Mouse (Mus musculus) forebrain, postnatal 0 days (tissue): Measurements from ENCODE around the gene Srarp. TPM values are rescaled to one million over a fixed set of nuclear protein-coding genes. Genes with fewer than 3 reads are reported as not detected.

Experiments
- ATAC-seq: fragments of 200-750 bp; cut with Nextera tagmentation; 2 replicates; pipeline ENCODE4 v1.8.0; 2017; ENCODE audit warnings: mild to moderate bottlenecking, moderate library complexity
- DNase-seq: peaks from one replicate; pipeline ENCODE4 v3.0.0-alpha.2; 2015
- H3K27ac ChIP-seq: fragments of 300-500 bp; sonication (generic); 2 replicates; pipeline ENCODE4 v1.5.1; 2014; ENCODE audit warnings: low read depth, mild to moderate bottlenecking, antibody characterized with exemption, low read length, moderate library complexity, mixed read lengths
- H3K27me3 ChIP-seq: fragments of 300-500 bp; sonication (generic); 2 replicates; pipeline ENCODE4 v1.6.1; 2014; ENCODE audit warnings: mild to moderate bottlenecking, low read length, mixed read lengths; ENCODE audit not compliant: insufficient read depth
- H3K36me3 ChIP-seq: fragments of 300-500 bp; sonication (generic); 2 replicates; pipeline ENCODE4 v1.6.1; 2014; ENCODE audit warnings: mild to moderate bottlenecking, moderate library complexity; ENCODE audit not compliant: insufficient read depth
- H3K4me1 ChIP-seq: fragments of 300-500 bp; sonication (generic); 2 replicates; pipeline ENCODE4 v1.6.1; 2014; ENCODE audit warnings: antibody characterized with exemption; ENCODE audit not compliant: insufficient read depth
- H3K4me2 ChIP-seq: fragments of 300-500 bp; sonication (generic); 2 replicates; pipeline ENCODE4 v1.6.1; 2014; ENCODE audit warnings: low read depth, mild to moderate bottlenecking, moderate library complexity
- H3K4me3 ChIP-seq: fragments of 300-500 bp; sonication (generic); 2 replicates; pipeline ENCODE4 v1.5.1; 2014; ENCODE audit warnings: low read depth, low read length, mixed read lengths
- H3K9ac ChIP-seq: fragments of 300-500 bp; sonication (generic); 2 replicates; pipeline ENCODE4 v1.6.1; 2014; ENCODE audit warnings: mild to moderate bottlenecking
- H3K9me3 ChIP-seq: fragments of 300-500 bp; sonication (generic); 2 replicates; pipeline ENCODE4 v1.6.1; 2016; ENCODE audit warnings: low read length
- CTCF ChIP-seq: sonication (generic); IDR thresholded peaks from 2 replicates; pipeline ENCODE4 v1.5.1; 2016; ENCODE audit warnings: antibody characterized with exemption, control low read depth, low read depth
- WGBS: fragments of 180-500 bp; shearing (Covaris S2); extraction: QIAGEN DNeasy Blood & Tissue Kit; methylation state at CpG from one replicate; pipeline ENCODE4 v1.1.7; 2014; 5-methylcytosine and 5-hydroxymethylcytosine counted together
- polyA plus RNA-seq: library from polyadenylated mRNA; unstranded; fragments of >200 nt; fragmentation: Nextera tagmentation; extraction: Ambion mirVana; gene quantifications from 2 replicates; pipeline ENCODE4 v1.2.1, GENCODE M21; 2015
- total RNA-seq: library from RNA; depleted of rRNA; stranded (reverse); fragments of >200 nt; gene quantifications from 2 replicates; pipeline ENCODE4 v1.2.3, GENCODE M21; 2014

Gene Srarp
- total and polyA plus RNA-seq, 2 experiments from 2014 or later = 0.63 to 4.6 TPM

DNA sequence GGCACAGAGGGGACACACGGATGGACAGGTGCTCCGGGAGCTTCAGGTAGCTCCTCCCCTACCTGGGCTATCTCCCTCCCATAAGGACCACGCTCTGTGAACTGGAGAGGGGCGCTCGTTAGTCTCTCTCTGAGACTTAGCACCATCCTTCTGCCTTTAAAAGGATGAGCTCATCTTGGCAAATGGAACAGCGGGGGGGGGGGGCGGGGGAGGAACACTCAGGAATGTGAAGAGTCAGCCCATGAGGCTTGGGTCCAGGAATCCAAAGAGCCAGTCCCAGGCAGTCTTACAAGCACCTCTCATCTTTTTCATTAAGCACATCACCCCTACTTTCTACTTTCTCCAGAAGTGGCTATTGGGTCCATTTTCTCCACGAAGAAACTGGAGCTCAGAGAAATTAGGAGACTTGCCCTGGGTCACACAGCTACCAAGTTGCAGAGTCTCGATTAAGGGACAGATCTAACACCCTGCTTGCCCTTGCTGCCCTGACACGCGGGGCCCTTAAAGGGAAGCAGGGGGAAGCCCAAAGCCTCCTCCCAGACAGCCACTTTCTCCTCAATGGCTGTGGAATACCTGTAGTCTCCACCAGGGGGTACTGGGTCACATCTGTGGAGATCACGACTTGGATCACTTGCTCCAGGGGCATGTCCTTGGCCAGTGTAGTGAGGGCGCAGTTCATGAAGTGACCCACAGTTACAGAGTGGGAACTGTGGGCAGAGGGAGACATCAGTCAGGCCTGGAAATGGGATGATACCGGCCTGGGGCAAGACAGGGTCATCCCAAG lies 29.2 kb downstream of the Srarp start:
- H3K36me3 ChIP-seq = no peaks in the 10 kb centered on the region
- H3K27me3 ChIP-seq = no peaks in the 10 kb centered on the region; the same call in 1 of the 2 replicates
- H3K4me2 ChIP-seq = no peak overlapping the region
- ATAC-seq (no peak), DNase-seq (no peak)
- no peaks in the 10 kb centered on the region for H3K9me3 ChIP-seq
- H3K4me3 ChIP-seq = no peak overlapping the region
- H3K4me1 ChIP-seq = no peaks in the 10 kb centered on the region
- H3K9ac ChIP-seq = no peak overlapping the region
- peak; percentile 68 for TF ChIP-seq CTCF
- no peak overlapping the region for H3K27ac ChIP-seq
- 45% methylated on average over 14 of the region's 14 CpGs for WGBS

DNA sequence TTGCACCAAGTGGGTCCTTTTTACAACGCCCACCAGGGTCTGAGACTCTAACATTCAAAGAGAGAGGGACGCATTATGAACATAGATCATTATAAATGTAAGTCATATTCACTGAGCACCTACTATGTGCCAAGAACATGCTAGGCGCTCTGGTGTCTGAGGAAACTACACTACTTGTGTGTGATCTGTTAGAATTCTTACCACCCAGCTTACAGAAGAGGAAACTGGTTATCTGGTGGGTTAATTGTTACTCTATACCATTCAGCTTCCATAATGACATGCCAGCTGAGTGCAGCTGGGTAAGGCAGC lies 30.6 kb downstream of the Srarp start:
- Histone ChIP-seq H3K27me3 (no peaks in the 10 kb centered on the region; the same call in 1 of the 2 replicates), H3K36me3 (no peaks in the 10 kb centered on the region), H3K27ac (no peak overlapping the region), H3K4me1 (no peaks in the 10 kb centered on the region), H3K4me3 (no peak overlapping the region), H3K4me2 (no peak overlapping the region), H3K9me3 (no peaks in the 10 kb centered on the region), H3K9ac (no peak overlapping the region)
- 84% methylated on average over 3 of the region's 3 CpGs for WGBS
- TF ChIP-seq CTCF = no peak
- no peak for ATAC-seq
- no peak for DNase-seq

DNA sequence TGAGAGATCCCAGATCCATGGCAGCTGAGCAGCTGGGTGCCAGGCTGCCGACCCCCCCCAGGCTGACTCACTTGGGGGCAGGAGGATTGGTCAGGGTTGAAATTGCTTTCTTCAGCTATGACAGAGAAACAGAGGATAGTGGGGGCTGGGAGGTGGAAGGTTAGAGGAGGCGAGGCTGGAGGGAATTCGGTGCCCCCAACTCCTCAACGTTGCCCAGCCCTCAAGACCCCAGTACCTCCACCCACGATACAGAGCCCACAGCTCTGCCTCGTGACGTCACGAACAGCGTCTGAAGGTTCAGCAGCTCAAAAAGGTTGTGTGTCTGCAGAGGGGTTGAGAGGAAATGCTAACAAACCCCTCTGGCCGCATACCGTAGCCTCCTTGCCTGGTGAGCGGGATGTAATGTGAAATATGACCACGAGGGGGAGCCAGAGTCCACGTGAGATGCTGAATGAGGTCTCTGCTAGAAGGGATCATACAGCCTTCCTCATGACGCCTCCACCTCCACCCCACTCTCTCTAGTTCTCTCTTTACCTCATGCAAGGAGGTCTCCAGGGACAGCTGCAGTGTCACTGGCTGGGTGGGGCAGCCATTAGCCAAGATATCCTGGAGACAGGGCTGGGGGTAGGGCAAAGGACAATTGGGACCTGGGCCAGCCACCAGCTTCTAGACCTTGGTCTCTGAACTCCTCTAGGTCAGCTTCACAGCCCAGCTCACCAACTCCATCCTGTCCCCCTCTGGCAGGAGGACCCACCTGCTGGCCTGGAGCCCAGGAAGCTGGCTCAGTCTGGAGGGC lies 31.2 kb downstream of the Srarp start:
- H3K27ac ChIP-seq = no peak overlapping the region
- H3K4me3 ChIP-seq = peak overlapping the region; percentile 1; the same call in 1 of the 2 replicates
- peak overlapping the region; percentile 39 for H3K4me2 ChIP-seq
- ATAC-seq (peak; percentile 92), DNase-seq (peak; percentile 93)
- 14% methylated on average over 15 of the region's 15 CpGs for WGBS
- no peaks in the 10 kb centered on the region for H3K9me3 ChIP-seq
- TF ChIP-seq CTCF = peak; percentile 99
- H3K9ac ChIP-seq = peak overlapping the region; percentile 37; the same call in 1 of the 2 replicates
- H3K4me1 ChIP-seq = no peaks in the 10 kb centered on the region
- no peaks in the 10 kb centered on the region; the same call in 1 of the 2 replicates for H3K27me3 ChIP-seq
- H3K36me3 ChIP-seq = no peaks in the 10 kb centered on the region

DNA sequence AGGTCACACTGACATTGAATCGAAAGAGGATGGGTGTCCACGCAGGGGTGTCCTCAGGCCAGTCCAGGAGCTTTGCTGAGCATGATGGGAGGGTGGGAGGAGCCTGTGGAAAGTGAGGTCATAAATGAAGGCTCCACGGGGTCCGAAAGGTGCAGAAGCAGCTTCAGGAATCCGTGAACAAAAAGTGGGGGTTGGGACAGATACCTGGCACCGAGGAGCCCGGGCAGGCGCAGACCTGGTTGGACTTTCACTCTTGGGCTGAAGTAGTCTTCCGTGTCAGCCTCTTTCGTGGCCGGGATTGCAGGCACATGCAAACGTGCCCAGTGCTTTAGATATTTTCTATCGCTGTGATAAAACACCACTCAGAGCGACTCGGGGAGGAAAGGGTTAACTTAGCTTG lies 35.7 kb downstream of the Srarp start:
- DNase-seq (no peak), ATAC-seq (no peak)
- TF ChIP-seq CTCF = no peak
- WGBS = 88% methylated on average over 15 of the region's 15 CpGs
- Histone ChIP-seq H3K27me3 (no peaks in the 10 kb centered on the region; the same call in 1 of the 2 replicates), H3K4me1 (no peaks in the 10 kb centered on the region), H3K36me3 (no peaks in the 10 kb centered on the region), H3K9me3 (no peaks in the 10 kb centered on the region), H3K4me3 (no peak overlapping the region), H3K4me2 (no peak overlapping the region), H3K27ac (no peak overlapping the region), H3K9ac (no peak overlapping the region)

DNA sequence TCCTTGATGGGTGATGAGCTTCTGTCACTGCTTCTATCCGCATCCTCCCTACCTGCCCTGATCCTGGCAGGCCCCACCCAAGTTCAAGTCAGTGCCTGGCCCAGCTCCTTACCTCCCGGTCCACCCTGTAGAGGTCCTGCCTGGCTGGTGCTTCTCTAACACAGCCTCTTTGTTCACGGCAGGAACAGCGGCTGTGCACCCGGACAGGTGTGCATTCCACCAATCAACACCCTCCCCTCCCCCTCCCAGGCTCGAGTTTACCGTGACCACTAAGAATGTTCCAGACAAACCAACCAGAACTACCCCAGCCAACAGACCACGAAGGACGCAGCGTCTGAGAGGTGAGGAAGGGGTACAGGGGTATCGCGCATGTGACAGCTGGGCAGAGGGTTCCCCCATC lies 37.4 kb downstream of the Srarp start, which contains the start of gene Clcnka:
Gene Clcnka, minus strand, starts transcription at position 180 of the 400 bp plus-strand sequence.
- Histone ChIP-seq H3K27ac (no peak within 1 kb of the TSS), H3K4me3 (no peak within 1 kb of the TSS), H3K36me3 (no peaks in the 10 kb centered on the region), H3K4me1 (no peaks in the 10 kb centered on the region), H3K9me3 (no peaks in the 10 kb centered on the region), H3K4me2 (no peak within 1 kb of the TSS), H3K9ac (no peak within 1 kb of the TSS), H3K27me3 (no peaks in the 10 kb centered on the region; the same call in 1 of the 2 replicates)
- ATAC-seq (no peak), DNase-seq (no peak)
- no peak for TF ChIP-seq CTCF
- 66% methylated on average over 12 of the region's 12 CpGs for WGBS

DNA sequence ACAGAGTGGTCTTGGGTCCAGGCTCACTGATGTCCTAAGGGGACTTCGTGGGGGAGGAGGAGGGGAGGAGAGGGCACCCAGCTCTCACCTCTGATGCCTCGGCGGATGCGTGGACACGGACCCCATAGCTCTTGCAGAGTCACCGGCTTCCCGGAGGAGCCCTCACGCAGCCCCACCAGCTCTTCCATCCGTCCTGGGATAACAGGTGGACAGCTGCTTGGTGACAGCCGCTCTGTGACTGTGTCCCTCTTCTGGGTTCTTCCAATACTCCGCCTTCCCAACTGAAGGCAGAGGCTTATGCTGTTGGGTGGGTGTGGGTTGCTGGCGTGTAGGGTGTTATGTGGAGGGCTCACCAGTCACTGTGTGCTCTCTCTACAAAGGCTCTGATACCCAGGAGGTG lies 38.0 kb downstream of the Srarp start:
- Histone ChIP-seq H3K4me1 (no peaks in the 10 kb centered on the region), H3K4me2 (no peak overlapping the region), H3K27ac (no peak overlapping the region), H3K9ac (no peak overlapping the region), H3K36me3 (no peaks in the 10 kb centered on the region), H3K9me3 (no peaks in the 10 kb centered on the region), H3K27me3 (no peaks in the 10 kb centered on the region), H3K4me3 (no peak overlapping the region)
- TF ChIP-seq CTCF = no peak
- DNase-seq (no peak), ATAC-seq (no peak)
- 80% methylated on average over 12 of the region's 12 CpGs for WGBS

DNA sequence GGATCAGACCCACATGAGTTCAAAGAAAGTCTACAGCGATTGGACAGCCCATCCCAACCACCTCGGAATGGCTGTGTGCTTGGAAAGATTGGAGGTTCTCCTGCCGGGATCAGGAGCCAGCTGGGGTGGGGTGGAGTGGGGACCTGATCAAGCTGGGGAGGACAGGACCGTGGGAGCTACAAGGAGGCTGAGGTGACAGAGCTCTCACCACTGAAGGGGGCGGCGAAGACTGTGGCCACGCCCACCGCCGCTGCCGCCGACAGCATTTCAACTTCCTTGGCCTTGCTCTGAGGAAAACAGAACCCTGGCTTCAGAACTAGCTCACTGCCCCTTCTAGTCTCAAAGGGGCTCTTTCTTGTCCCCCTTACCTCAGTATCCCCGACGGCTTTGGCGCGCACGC lies 41.2 kb downstream of the Srarp start:
- 18% methylated on average over 16 of the region's 16 CpGs for WGBS
- Histone ChIP-seq H3K4me3 (no peak overlapping the region), H3K4me2 (no peak overlapping the region), H3K27me3 (no peaks in the 10 kb centered on the region), H3K9me3 (no peaks in the 10 kb centered on the region), H3K36me3 (no peaks in the 10 kb centered on the region), H3K4me1 (no peaks in the 10 kb centered on the region), H3K27ac (no peak overlapping the region), H3K9ac (no peak overlapping the region)
- DNase-seq (no peak), ATAC-seq (no peak)
- TF ChIP-seq CTCF = no peak
